23 mouse cellular contexts compared by ENCODE assay signal in the genomic region with DNA sequence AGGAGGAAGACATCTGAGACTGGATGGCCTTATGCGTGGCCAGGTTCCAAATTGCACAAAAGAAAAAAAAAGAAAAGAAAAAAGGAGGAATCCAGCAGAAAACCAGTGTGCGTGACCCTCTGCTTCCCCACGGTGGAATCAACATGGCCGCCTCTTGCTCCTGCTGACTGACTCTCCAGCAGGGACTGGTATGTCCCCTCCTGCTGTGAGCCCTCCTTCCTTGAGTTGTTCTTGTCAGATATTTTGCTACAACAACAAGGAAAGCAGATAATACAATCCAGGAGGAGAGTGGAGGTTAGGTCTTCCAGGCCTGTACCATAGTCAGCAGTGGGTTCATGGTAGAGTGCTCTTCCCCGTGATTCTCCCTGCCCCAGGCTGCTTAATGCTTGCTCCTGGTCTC.
DNase-seq lines count a peak whose midpoint lies in the region; ATAC-seq lines count a peak whose summit lies in the region.
"Had no signal": no experiment of that assay in that cellular context is flagged by ENCODE, and none has a peak within 500 bp of the region (broad histone marks: within the 10 kb centered on the region; RNA-seq: fewer than 3 reads in every experiment).

No protein-coding gene starts in this region.

- H3K27me3 ChIP-seq in hindbrain, embryonic 10.5 days (ENCODE audit: insufficient read depth, poor library complexity, severe bottlenecking): peaks cover 25% of the 10 kb centered on the region

- H3K36me3 ChIP-seq in hindbrain, embryonic 10.5 days: no peaks in the 10 kb centered on the region
- H3K36me3 ChIP-seq: G1E had no signal

- DNase-seq in ES-CJ7 (ENCODE audit: low read depth, low spot score) (peak; percentile 17), R1 (ENCODE audit: low read depth, low spot score) (peak; percentile 51), ZHBTc4 (ENCODE audit: low read depth, low spot score) (peak; percentile 52)
- DNase-seq in hindbrain, embryonic 10.5 days (ENCODE audit: low spot score): no peak
- no peak for DNase-seq in right cerebral cortex, postnatal 4 days
- DNase-seq: adrenal gland, adult 2 months; adrenal gland, adult 8-10 months; adrenal gland, postnatal 10 days; adrenal gland, postnatal 14 days; adrenal gland, postnatal 25 days; adrenal gland, postnatal 36 days; B cell, adult 2 months; cerebellum, adult 11 months; cerebellum, adult 11-12 months; cerebellum, adult 18-20 months; cerebellum, adult 2 months; cerebellum, adult 8-10 months; cerebellum, adult 9-10 months had no signal

- H3K4me1 ChIP-seq in hindbrain, embryonic 10.5 days (replicated peaks): peaks cover 31% of the 10 kb centered on the region

- whole genome bisulfite sequencing in hindbrain, embryonic 10.5 days: 88% methylated on average over 5 of the region's 5 CpGs

- H3K27ac ChIP-seq in hindbrain, embryonic 10.5 days: no peak overlapping the region

- no peak for ATAC-seq in erythroblast, adult 5-6 weeks (replicated peaks; ENCODE audit: low FRiP score, poor library complexity, severe bottlenecking)
- ATAC-seq: activated CD4-positive, CD25-positive, alpha-beta regulatory T cell, adult 4 months; CD4-positive, CD25-positive, alpha-beta regulatory T cell, adult 4 months; Patski had no signal

- H3K9me3 ChIP-seq in hindbrain, embryonic 10.5 days: peaks cover 9% of the 10 kb centered on the region

- H3K4me3 ChIP-seq in hindbrain, embryonic 10.5 days: no peak overlapping the region

Comparison
In these comparisons a context has a peak if more than half of its experiments do, and no peak if none do; other contexts are left out.
1. DNase-seq: peak in ES-CJ7 (single experiment), R1 (single experiment) and ZHBTc4 (single experiment); none in hindbrain, embryonic 10.5 days (single experiment) and right cerebral cortex, postnatal 4 days (single experiment).